Mouse (Mus musculus): Measurements from ENCODE around the gene Nid2. TPM values are rescaled to one million over a fixed set of nuclear protein-coding genes. Genes with fewer than 3 reads are reported as not detected.

Nid2 gene
- polyA plus RNA-seq, 1 experiment from 2014 or later: 63.0 TPM

GRCm38 (mm10) chr14:19807339-19807738 is 56.3 kb downstream of the Nid2 start:
- Histone ChIP-seq H3K27ac (ENCODE audit: low read depth, low read length) (no peak overlapping the region), H3K9ac (ENCODE audit: low read length) (no peak overlapping the region), H3K4me3 (ENCODE audit: low read depth, low read length) (no peak overlapping the region), H3K27me3 (ENCODE audit: control insufficient read depth, insufficient read depth, low read length) (no peaks in the 10 kb centered on the region), H3K9me3 (ENCODE audit: control insufficient read depth, low read length) (no peaks in the 10 kb centered on the region), H3K4me1 (ENCODE audit: control insufficient read depth, insufficient read depth, low read length) (no peaks in the 10 kb centered on the region), H3K4me2 (ENCODE audit: low read depth) (no peak overlapping the region), H3K36me3 (ENCODE audit: control insufficient read depth, insufficient read depth, low read length) (peaks cover 2% of the 10 kb centered on the region; the same call in 1 of the 2 replicates)
- 92% methylated on average over 3 of the region's 3 CpGs for WGBS
- ATAC-seq (ENCODE audit: insufficient read depth, low FRiP score, low TSS enrichment) (no peak), DNase-seq (ENCODE audit: low spot score) (no peak)

GRCm38 (mm10) chr14:19807858-19808257 is 56.8 kb downstream of the Nid2 start:
- no peaks in the 10 kb centered on the region for H3K4me1 ChIP-seq (ENCODE audit: control insufficient read depth, insufficient read depth, low read length)
- H3K36me3 ChIP-seq (ENCODE audit: control insufficient read depth, insufficient read depth, low read length): peaks cover 2% of the 10 kb centered on the region; the same call in 1 of the 2 replicates
- ATAC-seq (ENCODE audit: insufficient read depth, low FRiP score, low TSS enrichment) (no peak), DNase-seq (ENCODE audit: low spot score) (no peak)
- H3K27me3 ChIP-seq (ENCODE audit: control insufficient read depth, insufficient read depth, low read length): no peaks in the 10 kb centered on the region
- no peaks in the 10 kb centered on the region for H3K9me3 ChIP-seq (ENCODE audit: control insufficient read depth, low read length)
- no peak overlapping the region for H3K27ac ChIP-seq (ENCODE audit: low read depth, low read length)
- no peak overlapping the region for H3K4me2 ChIP-seq (ENCODE audit: low read depth)
- H3K9ac ChIP-seq (ENCODE audit: low read length): no peak overlapping the region
- H3K4me3 ChIP-seq (ENCODE audit: low read depth, low read length): no peak overlapping the region
- WGBS: 93% methylated on average over 2 of the region's 2 CpGs

GRCm38 (mm10) chr14:19809934-19810333 is 58.9 kb downstream of the Nid2 start:
- DNase-seq (ENCODE audit: low spot score): no peak
- Histone ChIP-seq H3K27ac (ENCODE audit: low read depth, low read length) (no peak overlapping the region), H3K9ac (ENCODE audit: low read length) (no peak overlapping the region), H3K9me3 (ENCODE audit: control insufficient read depth, low read length) (no peaks in the 10 kb centered on the region), H3K4me2 (ENCODE audit: low read depth) (no peak overlapping the region), H3K27me3 (ENCODE audit: control insufficient read depth, insufficient read depth, low read length) (no peaks in the 10 kb centered on the region), H3K36me3 (ENCODE audit: control insufficient read depth, insufficient read depth, low read length) (peaks cover 8% of the 10 kb centered on the region), H3K4me1 (ENCODE audit: control insufficient read depth, insufficient read depth, low read length) (no peaks in the 10 kb centered on the region), H3K4me3 (ENCODE audit: low read depth, low read length) (no peak overlapping the region)
- no peak for ATAC-seq (ENCODE audit: insufficient read depth, low FRiP score, low TSS enrichment)
- WGBS: 84% methylated on average over 10 of the region's 10 CpGs

- DNase-seq (ENCODE audit: low spot score): no peak
- no peak for ATAC-seq (ENCODE audit: insufficient read depth, low FRiP score, low TSS enrichment)
- Histone ChIP-seq H3K27me3 (ENCODE audit: control insufficient read depth, insufficient read depth, low read length) (no peaks in the 10 kb centered on the region), H3K36me3 (ENCODE audit: control insufficient read depth, insufficient read depth, low read length) (peaks cover 13% of the 10 kb centered on the region; the same call in 1 of the 2 replicates), H3K4me3 (ENCODE audit: low read depth, low read length) (no peak overlapping the region), H3K9ac (ENCODE audit: low read length) (no peak overlapping the region), H3K9me3 (ENCODE audit: control insufficient read depth, low read length) (no peaks in the 10 kb centered on the region), H3K4me2 (ENCODE audit: low read depth) (no peak overlapping the region), H3K4me1 (ENCODE audit: control insufficient read depth, insufficient read depth, low read length) (no peaks in the 10 kb centered on the region), H3K27ac (ENCODE audit: low read depth, low read length) (no peak overlapping the region)
- WGBS: 86% methylated on average over 2 of the region's 2 CpGs
Measured at GRCm38 (mm10) chr14:19813061-19813460, 62.0 kb downstream of the Nid2 start.

GRCm38 (mm10) chr14:19817949-19818348 is 66.9 kb downstream of the Nid2 start:
- Histone ChIP-seq H3K36me3 (ENCODE audit: control insufficient read depth, insufficient read depth, low read length) (peaks cover 18% of the 10 kb centered on the region), H3K4me2 (ENCODE audit: low read depth) (no peak overlapping the region), H3K9me3 (ENCODE audit: control insufficient read depth, low read length) (no peaks in the 10 kb centered on the region), H3K27ac (ENCODE audit: low read depth, low read length) (no peak overlapping the region), H3K9ac (ENCODE audit: low read length) (no peak overlapping the region), H3K27me3 (ENCODE audit: control insufficient read depth, insufficient read depth, low read length) (no peaks in the 10 kb centered on the region), H3K4me3 (ENCODE audit: low read depth, low read length) (no peak overlapping the region), H3K4me1 (ENCODE audit: control insufficient read depth, insufficient read depth, low read length) (0 out of 2 replicates have a peak, but pooled peaks cover 2% of the 10 kb centered on the region)
- DNase-seq (ENCODE audit: low spot score): peak; percentile 81
- no peak for ATAC-seq (ENCODE audit: insufficient read depth, low FRiP score, low TSS enrichment)
- WGBS: 18% methylated on average over 1 of the region's 1 CpGs

- Histone ChIP-seq H3K9ac (ENCODE audit: low read length) (no peak overlapping the region), H3K9me3 (ENCODE audit: control insufficient read depth, low read length) (no peaks in the 10 kb centered on the region), H3K27me3 (ENCODE audit: control insufficient read depth, insufficient read depth, low read length) (no peaks in the 10 kb centered on the region), H3K4me2 (ENCODE audit: low read depth) (no peak overlapping the region), H3K27ac (ENCODE audit: low read depth, low read length) (no peak overlapping the region), H3K4me3 (ENCODE audit: low read depth, low read length) (no peak overlapping the region), H3K4me1 (ENCODE audit: control insufficient read depth, insufficient read depth, low read length) (peaks cover 9% of the 10 kb centered on the region; the same call in 1 of the 2 replicates), H3K36me3 (ENCODE audit: control insufficient read depth, insufficient read depth, low read length) (peaks cover 7% of the 10 kb centered on the region)
- 98% methylated on average over 5 of the region's 5 CpGs for whole genome bisulfite sequencing
- DNase-seq (ENCODE audit: low spot score) (no peak), ATAC-seq (ENCODE audit: insufficient read depth, low FRiP score, low TSS enrichment) (no peak)
Measured at GRCm38 (mm10) chr14:19821686-19822085, 70.6 kb downstream of the Nid2 start.

- peaks cover 7% of the 10 kb centered on the region for H3K36me3 ChIP-seq (ENCODE audit: control insufficient read depth, insufficient read depth, low read length)
- H3K9ac ChIP-seq (ENCODE audit: low read length): peak within 1 kb of the TSS; percentile 90
- DNase-seq (ENCODE audit: low spot score) (peak; percentile 96), ATAC-seq (ENCODE audit: insufficient read depth, low FRiP score, low TSS enrichment) (peak; percentile 96)
- H3K4me3 ChIP-seq (ENCODE audit: low read depth, low read length): peak within 1 kb of the TSS; percentile 86
- 0 out of 2 replicates have a peak within 1 kb of the TSS, but pooled peaks have one; percentile 63 for H3K27ac ChIP-seq (ENCODE audit: low read depth, low read length)
- H3K27me3 ChIP-seq (ENCODE audit: control insufficient read depth, insufficient read depth, low read length): no peaks in the 10 kb centered on the region
- H3K4me1 ChIP-seq (ENCODE audit: control insufficient read depth, insufficient read depth, low read length): peaks cover 9% of the 10 kb centered on the region; the same call in 1 of the 2 replicates
- H3K4me2 ChIP-seq (ENCODE audit: low read depth): peak within 1 kb of the TSS; percentile 63
- WGBS: under 1% methylated on average over 78 of the region's 80 CpGs
- no peaks in the 10 kb centered on the region for H3K9me3 ChIP-seq (ENCODE audit: control insufficient read depth, low read length)
Measured at GRCm38 (mm10) chr14:19823321-19824142, 72.5 kb downstream of the Nid2 start, which contains the start of gene Rtraf. Gene Rtraf (minus strand): TSS chr14:19823824.

GRCm38 (mm10) chr14:19825481-19825880 is 74.4 kb downstream of the Nid2 start:
- Histone ChIP-seq H3K4me2 (ENCODE audit: low read depth) (no peak overlapping the region), H3K4me3 (ENCODE audit: low read depth, low read length) (no peak overlapping the region), H3K27ac (ENCODE audit: low read depth, low read length) (peak overlapping the region; percentile 67), H3K27me3 (ENCODE audit: control insufficient read depth, insufficient read depth, low read length) (no peaks in the 10 kb centered on the region), H3K36me3 (ENCODE audit: control insufficient read depth, insufficient read depth, low read length) (peaks cover 5% of the 10 kb centered on the region), H3K9me3 (ENCODE audit: control insufficient read depth, low read length) (no peaks in the 10 kb centered on the region), H3K9ac (ENCODE audit: low read length) (peak overlapping the region; percentile 32; the same call in 1 of the 2 replicates), H3K4me1 (ENCODE audit: control insufficient read depth, insufficient read depth, low read length) (peaks cover 9% of the 10 kb centered on the region; the same call in 1 of the 2 replicates)
- ATAC-seq (ENCODE audit: insufficient read depth, low FRiP score, low TSS enrichment) (peak; percentile 32; the same call in 1 of the 2 replicates), DNase-seq (ENCODE audit: low spot score) (peak; percentile 53)
- 61% methylated on average over 11 of the region's 11 CpGs for WGBS

GRCm38 (mm10) chr14:19836289-19836688 is 85.2 kb downstream of the Nid2 start:
- no peak overlapping the region for H3K4me2 ChIP-seq (ENCODE audit: low read depth)
- H3K4me3 ChIP-seq (ENCODE audit: low read depth, low read length): no peak overlapping the region
- no peaks in the 10 kb centered on the region for H3K36me3 ChIP-seq (ENCODE audit: control insufficient read depth, insufficient read depth, low read length)
- WGBS: 93% methylated on average over 3 of the region's 3 CpGs
- no peak overlapping the region for H3K9ac ChIP-seq (ENCODE audit: low read length)
- no peak overlapping the region for H3K27ac ChIP-seq (ENCODE audit: low read depth, low read length)
- no peaks in the 10 kb centered on the region for H3K9me3 ChIP-seq (ENCODE audit: control insufficient read depth, low read length)
- no peaks in the 10 kb centered on the region for H3K4me1 ChIP-seq (ENCODE audit: control insufficient read depth, insufficient read depth, low read length)
- ATAC-seq (ENCODE audit: insufficient read depth, low FRiP score, low TSS enrichment): no peak
- DNase-seq (ENCODE audit: low spot score): no peak
- no peaks in the 10 kb centered on the region for H3K27me3 ChIP-seq (ENCODE audit: control insufficient read depth, insufficient read depth, low read length)

Data from neural tube, embryonic 11.5 days (tissue).